Mouse (Mus musculus) heart, embryonic 13.5 days (tissue): ENCODE data around the gene Hibadh. TPM values are rescaled to one million over a fixed set of nuclear protein-coding genes. Genes with fewer than 3 reads are reported as not detected.

Experiments
- ATAC-seq: fragments of 200-750 bp; cut with Nextera tagmentation; 2 replicates; pipeline ENCODE4 v1.8.0; 2017; ENCODE audit warnings: moderate TSS enrichment; ENCODE audit not compliant: insufficient number of reproducible peaks, low FRiP score, low TSS enrichment; ENCODE audit errors: extremely low read depth
- H3K27ac ChIP-seq: fragments of 300-500 bp; sonication (generic); replicated peaks from 2 replicates; pipeline ENCODE4 v1.5.1; 2015; ENCODE audit warnings: moderate library complexity, mild to moderate bottlenecking, inconsistent platforms
- H3K27me3 ChIP-seq: fragments of 300-500 bp; sonication (generic); replicated peaks from 2 replicates; pipeline ENCODE4 v1.6.1; 2015; ENCODE audit warnings: mild to moderate bottlenecking, inconsistent platforms
- H3K36me3 ChIP-seq: fragments of 300-500 bp; sonication (generic); 2 replicates; pipeline ENCODE4 v1.6.1; 2015; ENCODE audit warnings: mild to moderate bottlenecking, inconsistent platforms
- H3K4me1 ChIP-seq: fragments of 300-500 bp; sonication (generic); 2 replicates; pipeline ENCODE4 v1.6.1; 2015; ENCODE audit warnings: inconsistent platforms
- H3K4me2 ChIP-seq: fragments of 300-500 bp; sonication (generic); 2 replicates; pipeline ENCODE4 v1.6.1; 2015; ENCODE audit warnings: inconsistent platforms, mild to moderate bottlenecking, moderate library complexity
- H3K4me3 ChIP-seq: fragments of 300-500 bp; sonication (generic); 2 replicates; pipeline ENCODE4 v1.5.1; 2015; ENCODE audit warnings: moderate library complexity, mild to moderate bottlenecking, inconsistent platforms
- H3K9ac ChIP-seq: fragments of 300-500 bp; sonication (generic); 2 replicates; pipeline ENCODE4 v1.6.1; 2015; ENCODE audit warnings: inconsistent platforms, mild to moderate bottlenecking, moderate library complexity
- H3K9me3 ChIP-seq: fragments of 300-500 bp; sonication (generic); 2 replicates; pipeline ENCODE4 v1.6.1; 2016; ENCODE audit warnings: inconsistent platforms
- WGBS: fragments of 180-500 bp; shearing (Covaris S2); methylation state at CpG from one replicate; pipeline ENCODE4 v1.1.7; 2015; ENCODE audit warnings: mixed read lengths; 5-methylcytosine and 5-hydroxymethylcytosine counted together
- polyA plus RNA-seq: library from polyadenylated mRNA; unstranded; fragments of >200 nt; fragmentation: Nextera tagmentation; extraction: Ambion mirVana; gene quantifications from 2 replicates; pipeline ENCODE4 v1.2.1, GENCODE M21; 2015

Hibadh gene
- polyA plus RNA-seq, 1 experiment from 2014 or later, result 115 TPM

DNA sequence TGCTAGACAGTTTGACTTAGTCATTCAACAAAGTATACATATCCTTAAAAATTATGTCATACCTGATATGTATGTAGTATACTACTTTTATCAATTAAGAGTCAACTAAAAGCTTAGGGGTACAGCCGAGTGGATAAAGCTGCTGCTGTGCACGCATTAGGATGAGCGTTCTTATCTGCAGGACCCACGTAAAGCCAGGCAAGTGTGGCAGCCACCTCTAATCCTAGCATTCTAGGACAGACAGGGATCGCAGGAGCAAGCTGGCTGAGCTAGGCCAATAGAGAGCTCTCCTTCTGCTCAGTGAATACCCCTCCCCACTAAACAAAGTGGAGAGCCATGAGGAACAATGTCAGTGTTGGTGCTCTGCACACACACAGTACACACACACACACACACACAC is 75.0 kb downstream of the Hibadh start:
- Histone ChIP-seq H3K27ac (no peak overlapping the region), H3K9me3 (no peaks in the 10 kb centered on the region), H3K4me1 (peaks cover 4% of the 10 kb centered on the region; the same call in 1 of the 2 replicates), H3K4me3 (no peak overlapping the region), H3K4me2 (no peak overlapping the region), H3K9ac (no peak overlapping the region), H3K27me3 (no peaks in the 10 kb centered on the region), H3K36me3 (no peaks in the 10 kb centered on the region)
- ATAC-seq, result no peak
- WGBS, result 61% methylated on average over 5 of the region's 5 CpGs

DNA sequence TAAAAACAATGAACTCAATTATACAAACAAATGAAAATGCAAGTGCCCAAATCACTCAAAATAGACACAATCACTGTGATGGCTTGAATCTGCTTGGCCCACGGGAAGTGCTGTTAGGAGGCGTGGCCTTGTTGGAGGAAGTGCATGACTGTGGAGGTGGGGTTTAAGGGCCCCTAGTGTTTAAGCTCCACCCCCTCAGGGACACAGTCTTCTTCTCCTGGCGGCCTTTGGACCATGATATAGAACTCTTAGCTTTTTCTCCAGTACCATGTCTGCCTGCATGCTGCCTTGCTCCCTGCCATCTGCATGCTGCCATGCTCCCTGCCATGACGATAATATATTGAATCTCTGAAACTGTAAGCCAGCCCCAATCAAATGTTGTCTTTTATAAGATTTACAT is 77.2 kb downstream of the Hibadh start:
- Histone ChIP-seq H3K4me3 (no peak overlapping the region), H3K36me3 (no peaks in the 10 kb centered on the region), H3K27ac (no peak overlapping the region), H3K9me3 (no peaks in the 10 kb centered on the region), H3K4me2 (no peak overlapping the region), H3K4me1 (peaks cover 4% of the 10 kb centered on the region; the same call in 1 of the 2 replicates), H3K9ac (no peak overlapping the region), H3K27me3 (no peaks in the 10 kb centered on the region)
- 90% methylated on average over 4 of the region's 4 CpGs for WGBS
- ATAC-seq, result no peak

DNA sequence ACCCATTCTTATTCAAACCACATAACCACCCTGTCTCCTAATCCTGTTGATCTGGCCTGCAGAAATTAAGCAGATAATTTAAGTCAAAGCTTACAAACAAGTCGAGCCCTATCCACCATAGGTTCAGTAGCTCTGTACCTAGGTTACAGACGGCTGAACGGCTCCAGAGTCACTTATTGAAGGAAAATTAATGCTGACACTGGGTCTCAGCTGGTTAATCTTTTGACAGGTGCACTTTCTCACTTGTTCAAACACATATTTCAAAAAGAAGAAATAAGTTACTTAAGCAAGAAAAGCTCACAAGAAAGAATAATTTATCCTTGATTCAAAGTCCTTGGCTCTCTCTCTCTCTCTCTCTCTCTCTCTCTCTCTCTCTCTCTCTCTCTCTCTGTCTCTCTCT is 81.1 kb downstream of the Hibadh start:
- peaks cover 9% of the 10 kb centered on the region for H3K36me3 ChIP-seq
- WGBS, result 82% methylated on average over 3 of the region's 3 CpGs
- H3K9me3 ChIP-seq, result no peaks in the 10 kb centered on the region
- no peak overlapping the region for H3K4me2 ChIP-seq
- no peaks in the 10 kb centered on the region for H3K27me3 ChIP-seq
- no peak overlapping the region for H3K4me3 ChIP-seq
- H3K9ac ChIP-seq, result no peak overlapping the region
- no peak for ATAC-seq
- H3K4me1 ChIP-seq, result no peaks in the 10 kb centered on the region
- H3K27ac ChIP-seq, result no peak overlapping the region

DNA sequence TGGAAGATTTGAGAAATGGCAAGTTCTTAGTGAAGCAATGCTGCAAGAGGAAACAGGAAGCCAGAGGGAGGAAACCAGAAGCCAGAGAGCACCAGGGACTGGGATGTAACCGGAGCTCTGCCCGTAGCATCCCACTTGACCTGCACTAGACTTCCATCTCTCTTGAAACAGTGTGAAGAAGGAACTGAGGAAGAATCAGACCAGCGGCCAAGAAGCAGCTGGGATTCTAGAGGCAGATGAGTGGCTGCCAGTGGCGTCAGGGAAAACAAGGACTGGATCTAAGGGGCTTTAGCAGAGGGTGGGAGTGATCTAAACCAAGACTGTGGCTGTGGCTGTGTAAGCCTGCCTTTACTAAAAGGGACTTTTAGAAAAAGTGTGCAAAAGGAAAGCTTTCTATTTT is 95.8 kb downstream of the Hibadh start:
- 39% methylated on average over 4 of the region's 4 CpGs for WGBS
- ATAC-seq, result no peak
- no peak overlapping the region for H3K4me2 ChIP-seq
- no peak overlapping the region for H3K4me3 ChIP-seq
- no peaks in the 10 kb centered on the region for H3K27me3 ChIP-seq
- H3K36me3 ChIP-seq, result peaks cover 41% of the 10 kb centered on the region
- no peak overlapping the region for H3K27ac ChIP-seq
- no peaks in the 10 kb centered on the region for H3K9me3 ChIP-seq
- H3K4me1 ChIP-seq, result peaks cover 11% of the 10 kb centered on the region
- H3K9ac ChIP-seq, result no peak overlapping the region

DNA sequence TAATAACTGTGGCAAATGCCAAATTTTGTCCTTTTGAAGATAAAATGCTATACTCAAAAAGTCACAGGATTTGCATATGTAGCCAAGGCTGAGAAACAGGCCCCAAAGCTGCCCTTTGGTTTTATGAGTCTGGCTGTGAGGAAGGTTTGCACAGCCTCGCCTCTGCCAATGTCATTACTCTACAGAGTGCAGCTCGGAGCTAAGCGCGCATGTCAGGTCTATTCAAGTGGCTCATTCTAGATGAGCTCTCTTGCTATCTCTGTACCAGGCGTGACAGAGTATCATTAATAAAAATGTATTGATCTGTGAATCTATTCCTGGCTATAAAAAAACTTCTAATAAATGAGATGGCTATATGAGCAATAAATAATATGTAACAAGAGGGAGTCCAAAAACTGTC is 97.7 kb downstream of the Hibadh start:
- Histone ChIP-seq H3K4me2 (no peak overlapping the region), H3K4me3 (no peak overlapping the region), H3K27ac (no peak overlapping the region), H3K9me3 (peaks cover 4% of the 10 kb centered on the region), H3K36me3 (peaks cover 40% of the 10 kb centered on the region), H3K4me1 (peaks cover 11% of the 10 kb centered on the region), H3K27me3 (no peaks in the 10 kb centered on the region), H3K9ac (no peak overlapping the region)
- WGBS, result 81% methylated on average over 5 of the region's 5 CpGs
- no peak for ATAC-seq

DNA sequence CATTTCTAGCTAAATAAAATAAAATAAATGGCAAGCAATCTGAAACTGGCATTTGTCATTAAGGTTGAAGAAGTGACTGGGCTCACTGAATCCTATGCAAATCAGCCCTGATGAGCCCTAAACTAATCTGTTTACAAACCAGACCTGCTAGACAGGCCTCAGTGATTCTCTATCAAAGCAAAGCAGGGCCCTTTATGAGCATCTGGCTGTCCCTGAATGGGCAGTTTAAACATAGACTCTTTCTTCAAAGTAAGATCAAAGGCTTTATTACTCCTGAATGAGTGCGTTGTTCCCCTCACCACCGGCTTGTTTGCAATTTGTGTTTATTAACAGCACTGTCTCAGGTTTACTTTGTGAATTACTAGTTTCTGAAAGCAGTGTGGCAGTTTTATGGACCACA is 100.3 kb downstream of the Hibadh start:
- Histone ChIP-seq H3K9me3 (peaks cover 12% of the 10 kb centered on the region), H3K27ac (no peak overlapping the region), H3K4me2 (no peak overlapping the region), H3K9ac (no peak overlapping the region), H3K36me3 (peaks cover 26% of the 10 kb centered on the region), H3K27me3 (no peaks in the 10 kb centered on the region), H3K4me3 (no peak overlapping the region), H3K4me1 (peaks cover 11% of the 10 kb centered on the region)
- no peak for ATAC-seq
- WGBS, result 60% methylated on average over 2 of the region's 2 CpGs

DNA sequence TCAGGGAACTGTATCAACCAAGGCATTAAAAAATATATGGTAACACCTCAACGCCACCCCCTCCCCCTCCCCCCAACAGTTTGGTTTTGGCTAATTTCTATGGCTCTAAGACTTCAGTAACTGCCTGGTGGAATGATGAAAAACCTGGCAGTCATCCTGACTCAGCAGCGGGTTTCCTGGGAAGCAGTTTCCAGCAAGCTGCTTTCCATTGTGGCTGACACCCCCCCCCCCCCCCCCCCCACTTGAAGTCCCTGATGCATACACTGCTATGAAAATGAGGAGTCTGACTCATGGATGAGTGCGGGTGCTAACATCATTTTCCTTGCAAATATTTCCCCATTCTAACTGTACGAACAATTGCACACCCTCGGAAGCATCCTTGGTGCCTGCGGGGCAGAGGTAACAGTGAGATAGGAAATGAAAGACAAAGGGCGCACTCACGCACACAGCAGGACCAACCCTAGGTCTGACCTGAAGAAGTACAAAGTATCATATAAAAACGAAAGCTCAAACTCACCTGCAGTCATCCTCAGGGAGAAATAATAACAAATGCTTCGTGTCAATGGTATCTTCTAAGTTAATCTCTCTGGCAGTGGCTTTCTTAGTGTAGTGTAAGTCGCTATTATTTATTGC is 105.0 kb downstream of the Hibadh start:
- Histone ChIP-seq H3K9ac (no peak overlapping the region), H3K4me2 (no peak overlapping the region), H3K9me3 (peaks cover 12% of the 10 kb centered on the region), H3K36me3 (peaks cover 21% of the 10 kb centered on the region), H3K4me3 (no peak overlapping the region), H3K27ac (no peak overlapping the region), H3K27me3 (peaks cover 12% of the 10 kb centered on the region), H3K4me1 (peaks cover 17% of the 10 kb centered on the region)
- ATAC-seq, result no peak
- 81% methylated on average over 11 of the region's 11 CpGs for WGBS

DNA sequence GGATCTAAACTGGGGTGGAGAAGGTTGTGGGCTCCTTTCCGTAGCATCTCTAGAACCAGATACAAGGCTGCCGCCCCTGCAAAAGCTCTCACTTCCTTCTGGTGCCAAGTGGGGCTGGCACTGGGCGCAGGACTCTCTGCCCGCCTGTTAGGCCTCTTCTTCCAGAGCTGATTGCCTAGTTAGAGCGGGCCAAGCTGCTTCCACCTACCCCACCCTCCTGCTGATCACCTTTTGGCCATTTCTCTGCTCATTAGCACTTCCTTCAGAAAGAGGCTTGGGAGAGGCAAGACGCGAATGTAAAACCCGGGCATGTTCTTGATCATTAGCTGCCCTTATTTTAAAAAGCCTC is 108.1 kb downstream of the Hibadh start:
- 66% methylated on average over 8 of the region's 8 CpGs for WGBS
- Histone ChIP-seq H3K4me1 (peaks cover 17% of the 10 kb centered on the region), H3K4me3 (no peak overlapping the region), H3K27ac (no peak overlapping the region), H3K27me3 (peaks cover 14% of the 10 kb centered on the region), H3K9me3 (peaks cover 4% of the 10 kb centered on the region; the same call in 1 of the 2 replicates), H3K36me3 (peaks cover 13% of the 10 kb centered on the region), H3K4me2 (no peak overlapping the region), H3K9ac (no peak overlapping the region)
- ATAC-seq, result no peak

DNA sequence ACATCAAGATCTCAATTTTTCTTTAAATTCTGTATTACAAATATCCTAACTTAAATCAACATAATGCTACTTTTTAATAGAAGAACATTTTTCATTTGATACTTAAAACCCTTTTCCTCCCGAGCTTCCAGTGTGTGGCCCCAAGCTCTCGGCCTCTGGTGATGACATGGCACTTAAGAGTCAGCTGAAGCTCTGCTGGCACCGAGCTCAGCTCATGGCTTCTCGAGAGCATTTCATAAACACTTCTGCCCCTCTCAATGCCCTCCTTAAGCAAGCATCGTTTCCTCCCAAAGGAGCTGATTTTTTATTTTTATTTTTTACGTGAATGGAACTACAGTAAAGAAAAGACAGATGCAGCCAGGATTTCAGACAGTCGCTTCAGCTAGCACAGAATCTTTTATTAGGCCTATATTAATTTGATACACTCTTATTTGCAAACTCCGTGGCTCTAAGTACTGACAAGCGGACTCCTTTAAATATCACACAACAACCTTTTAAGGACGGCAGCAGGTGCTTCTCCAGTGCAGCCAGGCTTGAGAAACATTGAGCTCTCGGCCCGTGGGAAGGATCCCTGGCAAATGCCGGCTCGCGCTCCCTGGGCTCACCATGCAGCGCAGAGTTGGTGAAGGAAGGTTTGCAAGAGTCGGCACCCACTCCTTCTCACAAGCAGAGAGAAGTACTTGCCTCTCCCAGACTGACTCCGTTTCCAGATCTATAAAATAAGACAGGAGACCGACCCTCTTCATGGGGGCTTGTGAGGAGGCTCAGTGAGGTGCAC is 108.6 kb downstream of the Hibadh start:
- Histone ChIP-seq H3K9ac (no peak overlapping the region), H3K27ac (no peak overlapping the region), H3K4me2 (peak overlapping the region; percentile 34), H3K36me3 (peaks cover 7% of the 10 kb centered on the region), H3K9me3 (no peaks in the 10 kb centered on the region), H3K4me3 (no peak overlapping the region), H3K4me1 (peaks cover 17% of the 10 kb centered on the region), H3K27me3 (peaks cover 14% of the 10 kb centered on the region)
- no peak for ATAC-seq
- WGBS, result 52% methylated on average over 19 of the region's 19 CpGs

DNA sequence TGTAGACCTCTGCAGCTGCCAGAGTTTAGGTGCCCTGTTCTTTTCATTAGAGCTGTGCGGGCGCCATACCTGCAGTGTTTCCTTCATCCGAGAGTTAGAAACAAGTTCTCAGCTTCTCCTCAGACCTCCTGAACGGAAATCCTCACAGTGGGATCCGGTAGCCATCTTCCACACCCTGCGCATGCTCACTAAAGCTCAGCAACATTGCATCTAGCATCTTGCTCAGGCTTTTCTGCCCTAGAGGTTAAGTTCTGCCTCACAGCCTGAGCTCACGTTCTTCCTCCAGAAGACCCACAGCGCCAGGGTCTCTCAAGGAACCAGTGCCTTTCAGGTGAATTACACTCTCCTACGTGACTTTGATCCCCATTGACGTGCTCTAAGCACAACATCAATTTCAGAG is 109.3 kb downstream of the Hibadh start:
- Histone ChIP-seq H3K27ac (no peak overlapping the region), H3K4me1 (peaks cover 17% of the 10 kb centered on the region), H3K4me2 (no peak overlapping the region), H3K27me3 (peaks cover 14% of the 10 kb centered on the region), H3K9me3 (no peaks in the 10 kb centered on the region), H3K36me3 (peaks cover 6% of the 10 kb centered on the region), H3K4me3 (no peak overlapping the region), H3K9ac (no peak overlapping the region)
- ATAC-seq, result no peak
- WGBS, result 67% methylated on average over 10 of the region's 10 CpGs

DNA sequence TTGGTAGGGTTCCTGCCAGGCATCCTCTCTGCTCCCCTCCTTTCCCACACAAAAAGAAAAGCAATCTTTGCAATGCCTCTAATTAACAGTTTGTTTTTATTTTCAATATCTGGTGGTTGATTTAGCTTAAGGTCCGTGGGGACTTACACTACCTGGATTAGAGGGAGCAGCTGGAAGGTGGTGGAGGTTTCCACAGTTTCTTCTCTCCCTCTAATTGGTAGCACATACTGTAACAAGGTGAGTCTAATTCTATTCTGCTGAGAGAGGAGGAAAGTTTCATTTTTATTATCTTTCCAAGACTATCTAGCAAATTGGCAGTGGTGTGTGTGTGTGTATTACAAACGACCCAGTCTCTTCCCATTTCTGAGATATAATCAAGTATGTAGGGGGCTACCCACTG is 116.0 kb downstream of the Hibadh start:
- Histone ChIP-seq H3K4me2 (no peak overlapping the region), H3K9ac (no peak overlapping the region), H3K27me3 (peaks cover 12% of the 10 kb centered on the region; the same call in 1 of the 2 replicates), H3K27ac (no peak overlapping the region), H3K4me1 (no peaks in the 10 kb centered on the region), H3K9me3 (no peaks in the 10 kb centered on the region), H3K4me3 (no peak overlapping the region), H3K36me3 (no peaks in the 10 kb centered on the region)
- 34% methylated on average over 2 of the region's 2 CpGs for WGBS
- ATAC-seq, result no peak

DNA sequence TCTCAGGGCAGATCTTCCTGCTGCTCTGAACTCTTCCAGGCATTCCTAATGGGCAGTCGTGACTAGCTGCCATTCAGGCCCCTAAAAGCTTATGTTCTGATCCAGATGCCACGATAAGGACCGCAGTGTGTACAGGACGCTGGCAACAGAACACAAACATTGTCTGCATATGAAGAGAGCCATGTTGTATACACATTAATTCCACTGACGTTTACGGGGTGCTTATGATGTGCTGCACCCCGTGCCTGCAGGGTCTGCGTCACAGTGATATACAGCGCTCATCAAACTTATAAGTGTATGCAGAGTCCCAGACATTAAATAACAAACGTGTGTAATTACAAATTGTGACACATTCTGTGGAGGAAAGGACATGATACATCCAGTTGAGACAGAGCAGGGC is 121.5 kb downstream of the Hibadh start:
- no peak overlapping the region for H3K4me2 ChIP-seq
- no peak overlapping the region for H3K4me3 ChIP-seq
- no peaks in the 10 kb centered on the region for H3K4me1 ChIP-seq
- H3K9me3 ChIP-seq, result no peaks in the 10 kb centered on the region
- no peak for ATAC-seq
- H3K27ac ChIP-seq, result no peak overlapping the region
- peaks cover 2% of the 10 kb centered on the region; the same call in 1 of the 2 replicates for H3K27me3 ChIP-seq
- H3K36me3 ChIP-seq, result no peaks in the 10 kb centered on the region
- no peak overlapping the region for H3K9ac ChIP-seq
- 67% methylated on average over 10 of the region's 10 CpGs for WGBS
